Mouse (Mus musculus) midbrain, postnatal 0 days (tissue): ENCODE results near the gene Kirrel3. TPM values are rescaled to one million over a fixed set of nuclear protein-coding genes. Genes with fewer than 3 reads are reported as not detected.

Experiments
- ATAC-seq: fragments of 200-750 bp; cut with Nextera tagmentation; 2 replicates; pipeline ENCODE4 v1.8.0; 2017; ENCODE audit warnings: moderate number of reproducible peaks, mild to moderate bottlenecking, moderate TSS enrichment, moderate library complexity; ENCODE audit not compliant: low FRiP score
- DNase-seq: peaks from one replicate; pipeline ENCODE4 v3.0.0-alpha.2; 2015; ENCODE audit warnings: low spot score
- H3K27ac ChIP-seq: fragments of 300-500 bp; sonication (generic); 2 replicates; pipeline ENCODE4 v1.5.1; 2014; ENCODE audit warnings: low read depth, mild to moderate bottlenecking, low read length, mixed read lengths
- H3K27me3 ChIP-seq: fragments of 300-500 bp; sonication (generic); 2 replicates; pipeline ENCODE4 v1.6.1; 2014; ENCODE audit warnings: low read length, control low read depth, mixed read lengths; ENCODE audit not compliant: insufficient read depth
- H3K36me3 ChIP-seq: fragments of 300-500 bp; sonication (generic); 2 replicates; pipeline ENCODE4 v1.6.1; 2014; ENCODE audit warnings: low read length, control low read depth, mixed read lengths; ENCODE audit not compliant: insufficient read depth
- H3K4me1 ChIP-seq: fragments of 300-500 bp; sonication (generic); 2 replicates; pipeline ENCODE4 v1.6.1; 2014; ENCODE audit warnings: mild to moderate bottlenecking, control low read depth, antibody characterized with exemption, low read length, mixed read lengths; ENCODE audit not compliant: insufficient read depth
- H3K4me2 ChIP-seq: fragments of 300-500 bp; sonication (generic); 2 replicates; pipeline ENCODE4 v1.6.1; 2014; ENCODE audit warnings: low read depth, mild to moderate bottlenecking, low read length, mixed read lengths; ENCODE audit not compliant: poor library complexity, severe bottlenecking
- H3K4me3 ChIP-seq: fragments of 300-500 bp; sonication (generic); 2 replicates; pipeline ENCODE4 v1.5.1; 2014; ENCODE audit warnings: low read depth, mild to moderate bottlenecking, low read length, moderate library complexity
- H3K9ac ChIP-seq: fragments of 300-500 bp; sonication (generic); replicated peaks from 2 replicates; pipeline ENCODE4 v1.6.1; 2014; ENCODE audit warnings: mild to moderate bottlenecking, low read length, moderate library complexity, mixed read lengths; ENCODE audit not compliant: poor library complexity, severe bottlenecking
- H3K9me3 ChIP-seq: fragments of 300-500 bp; sonication (generic); 2 replicates; pipeline ENCODE4 v1.6.1; 2016; ENCODE audit warnings: low read length, control low read depth
- CTCF ChIP-seq: IDR thresholded peaks from 2 replicates; pipeline ENCODE4 v1.5.1; 2016; ENCODE audit warnings: antibody characterized with exemption, mild to moderate bottlenecking
- WGBS: fragments of 180-500 bp; shearing (Covaris S2); extraction: QIAGEN DNeasy Blood & Tissue Kit; methylation state at CpG from one replicate; pipeline ENCODE4 v1.1.7; 2014; 5-methylcytosine and 5-hydroxymethylcytosine counted together
- polyA plus RNA-seq: library from polyadenylated mRNA; unstranded; fragments of >200 nt; fragmentation: Nextera tagmentation; extraction: Ambion mirVana; gene quantifications from 2 replicates; pipeline ENCODE4 v1.2.1, GENCODE M21; 2015
- total RNA-seq: library from RNA; depleted of rRNA; stranded (reverse); fragments of >200 nt; gene quantifications from 2 replicates; pipeline ENCODE4 v1.2.3, GENCODE M21; 2014

The Kirrel3 gene
- total and polyA plus RNA-seq, 2 experiments from 2014 or later = 47.2 to 56.3 TPM

DNA sequence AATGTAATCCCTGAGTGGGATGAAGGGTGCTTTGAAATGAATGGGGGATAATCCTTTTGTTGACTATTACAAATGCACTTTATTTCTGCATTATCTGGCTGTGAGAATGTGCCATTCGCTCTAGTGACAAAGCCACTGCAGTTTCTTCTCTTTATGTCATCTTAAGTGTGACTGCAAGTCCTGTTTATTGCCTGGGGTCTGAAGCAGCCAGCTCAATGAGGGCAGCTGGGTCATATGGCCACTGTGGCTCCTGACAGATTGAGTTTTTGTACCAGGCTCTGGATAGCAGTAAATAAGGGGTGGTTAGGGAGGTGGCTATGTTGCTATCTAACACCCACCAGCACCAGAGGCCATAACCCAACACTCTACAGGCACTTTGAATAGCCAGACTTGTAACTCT, 104.1 kb downstream of the Kirrel3 start:
- H3K4me2 ChIP-seq = no peak overlapping the region
- 0 out of 2 replicates have a peak, but pooled peaks cover 7% of the 10 kb centered on the region for H3K4me1 ChIP-seq
- no peak overlapping the region for H3K4me3 ChIP-seq
- H3K27ac ChIP-seq = no peak overlapping the region
- no peak overlapping the region for H3K9ac ChIP-seq
- no peaks in the 10 kb centered on the region for H3K36me3 ChIP-seq
- ATAC-seq (no peak), DNase-seq (no peak)
- no peak for TF ChIP-seq CTCF
- 34% methylated on average over 1 of the region's 1 CpGs for WGBS
- H3K27me3 ChIP-seq = no peaks in the 10 kb centered on the region
- no peaks in the 10 kb centered on the region for H3K9me3 ChIP-seq

DNA sequence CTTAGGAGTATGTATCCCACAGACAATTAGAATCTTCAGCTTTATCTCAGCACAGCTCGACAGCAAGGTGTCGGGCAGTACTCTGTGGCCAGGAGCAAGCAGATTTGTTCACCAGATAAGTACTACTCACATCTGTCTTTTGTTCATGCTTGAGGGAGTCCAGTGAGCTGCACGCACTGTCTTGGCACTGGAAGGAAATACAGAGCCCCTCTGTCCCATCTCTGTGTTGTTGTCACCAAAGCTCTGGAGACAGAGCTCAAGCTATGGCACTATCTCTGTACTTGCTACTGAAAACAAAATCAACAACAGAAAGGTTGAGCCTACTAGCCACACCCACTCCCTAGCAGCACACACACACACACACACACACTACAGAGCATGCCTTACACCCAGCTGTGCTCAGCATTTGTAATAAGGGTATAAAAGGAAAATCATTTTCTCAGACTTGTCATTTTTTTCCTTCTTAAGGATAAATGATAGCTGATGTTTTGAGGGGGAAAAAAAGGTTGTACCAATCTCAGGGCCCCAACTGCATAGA, 106.4 kb downstream of the Kirrel3 start:
- no peak overlapping the region for H3K4me2 ChIP-seq
- TF ChIP-seq CTCF = no peak
- H3K36me3 ChIP-seq = no peaks in the 10 kb centered on the region
- 0 out of 2 replicates have a peak, but pooled peaks cover 7% of the 10 kb centered on the region for H3K4me1 ChIP-seq
- H3K27ac ChIP-seq = peak overlapping the region; percentile 52; the same call in 1 of the 2 replicates
- H3K9me3 ChIP-seq = no peaks in the 10 kb centered on the region
- H3K27me3 ChIP-seq = no peaks in the 10 kb centered on the region
- WGBS = 33% methylated on average over 3 of the region's 3 CpGs
- H3K4me3 ChIP-seq = no peak overlapping the region
- ATAC-seq = no peak; the same call in 1 of the 2 replicates
- DNase-seq = no peak
- no peak overlapping the region for H3K9ac ChIP-seq

DNA sequence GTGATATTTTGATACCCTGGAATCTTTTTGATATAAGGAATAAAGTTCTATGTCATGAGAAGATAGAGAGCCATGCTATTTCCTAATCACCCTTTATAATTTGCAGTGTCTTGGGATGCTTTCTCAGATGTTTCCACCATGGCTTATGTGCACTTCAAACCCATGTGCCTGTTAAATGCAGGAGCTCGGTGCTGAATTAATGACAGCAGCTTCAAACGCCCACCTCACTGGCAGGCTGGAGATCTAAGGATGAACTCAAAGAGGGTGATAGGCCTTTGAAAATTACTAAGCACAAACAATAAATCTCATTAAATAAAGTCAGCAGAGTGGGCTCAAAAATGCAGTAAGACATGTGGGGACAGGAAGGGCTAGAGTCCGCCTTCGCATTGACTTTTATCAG, 108.2 kb downstream of the Kirrel3 start:
- WGBS = 65% methylated on average over 4 of the region's 4 CpGs
- Histone ChIP-seq H3K9ac (no peak overlapping the region), H3K4me1 (0 out of 2 replicates have a peak, but pooled peaks cover 7% of the 10 kb centered on the region), H3K36me3 (no peaks in the 10 kb centered on the region), H3K27ac (no peak overlapping the region), H3K27me3 (no peaks in the 10 kb centered on the region), H3K4me3 (no peak overlapping the region), H3K9me3 (no peaks in the 10 kb centered on the region), H3K4me2 (no peak overlapping the region)
- no peak for DNase-seq
- no peak for TF ChIP-seq CTCF
- ATAC-seq = no peak

DNA sequence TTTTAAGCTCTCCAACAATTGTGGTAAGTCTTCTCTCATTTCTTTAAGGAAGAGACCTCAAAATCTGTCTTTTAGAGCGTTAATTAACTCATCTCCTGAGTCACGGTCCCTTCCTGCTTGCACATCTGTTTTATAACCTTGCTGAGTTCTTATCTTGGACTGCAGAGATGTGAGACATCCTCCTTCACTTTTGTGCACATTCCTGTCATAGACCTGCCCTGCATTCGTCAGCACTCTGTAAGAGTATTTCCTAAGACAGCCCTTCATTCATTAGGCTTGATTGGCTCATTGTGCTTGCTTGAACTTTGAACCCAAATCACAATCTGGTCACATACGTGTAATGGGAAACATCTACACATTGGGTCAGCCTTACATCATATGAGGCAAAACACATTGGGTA, 114.6 kb downstream of the Kirrel3 start:
- H3K4me2 ChIP-seq = no peak overlapping the region
- H3K4me1 ChIP-seq = no peaks in the 10 kb centered on the region
- no peaks in the 10 kb centered on the region for H3K36me3 ChIP-seq
- no peak overlapping the region for H3K4me3 ChIP-seq
- no peak overlapping the region for H3K27ac ChIP-seq
- DNase-seq (no peak), ATAC-seq (no peak)
- 89% methylated on average over 4 of the region's 4 CpGs for WGBS
- H3K9ac ChIP-seq = no peak overlapping the region
- no peaks in the 10 kb centered on the region for H3K9me3 ChIP-seq
- H3K27me3 ChIP-seq = no peaks in the 10 kb centered on the region
- no peak for TF ChIP-seq CTCF

DNA sequence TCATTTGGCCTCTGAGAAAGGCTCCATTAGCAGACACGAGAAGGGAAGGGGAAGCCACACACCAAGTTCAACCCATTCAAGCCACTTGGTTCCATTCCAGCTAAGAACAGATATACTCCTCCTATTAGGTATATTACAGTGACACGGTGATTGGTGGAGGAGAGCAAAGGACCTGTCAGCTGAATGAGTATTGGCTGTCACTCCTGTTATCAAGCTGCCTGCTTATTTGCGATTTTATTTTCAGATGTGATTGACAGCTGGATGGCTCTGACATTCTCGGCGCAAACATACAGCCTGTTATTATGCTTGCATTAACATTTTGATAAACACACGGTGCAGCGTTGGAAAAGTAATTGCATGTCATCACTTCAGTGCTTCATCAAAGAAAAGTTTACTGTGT, 118.1 kb downstream of the Kirrel3 start:
- Histone ChIP-seq H3K27ac (no peak overlapping the region), H3K9me3 (no peaks in the 10 kb centered on the region), H3K36me3 (no peaks in the 10 kb centered on the region), H3K27me3 (no peaks in the 10 kb centered on the region), H3K9ac (no peak overlapping the region), H3K4me3 (no peak overlapping the region), H3K4me2 (no peak overlapping the region), H3K4me1 (no peaks in the 10 kb centered on the region)
- ATAC-seq (no peak), DNase-seq (no peak)
- no peak for TF ChIP-seq CTCF
- WGBS = 70% methylated on average over 7 of the region's 7 CpGs

DNA sequence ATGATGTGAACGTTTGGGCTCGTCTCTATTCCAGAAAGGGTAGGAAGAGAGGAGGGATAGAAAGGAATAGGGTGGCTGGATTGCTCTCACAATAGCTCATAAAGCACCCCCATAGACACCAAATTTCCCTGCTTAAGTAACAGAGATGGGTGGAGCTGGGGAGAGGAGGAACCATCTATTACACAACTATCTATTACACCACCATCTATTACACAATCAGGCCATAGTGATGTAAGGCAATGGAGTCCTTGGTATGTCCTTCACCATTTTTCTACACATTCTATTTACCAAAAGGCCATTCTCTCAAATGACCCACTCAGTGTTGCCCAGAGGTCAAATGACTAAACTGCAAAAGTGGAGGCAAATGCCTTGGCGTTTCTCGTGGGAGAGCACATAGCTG, 119.2 kb downstream of the Kirrel3 start:
- H3K4me2 ChIP-seq = no peak overlapping the region
- DNase-seq (no peak), ATAC-seq (no peak)
- H3K36me3 ChIP-seq = no peaks in the 10 kb centered on the region
- H3K9me3 ChIP-seq = no peaks in the 10 kb centered on the region
- H3K27me3 ChIP-seq = no peaks in the 10 kb centered on the region
- no peak overlapping the region for H3K27ac ChIP-seq
- TF ChIP-seq CTCF = no peak
- no peak overlapping the region for H3K4me3 ChIP-seq
- 87% methylated on average over 4 of the region's 4 CpGs for WGBS
- no peak overlapping the region for H3K9ac ChIP-seq
- H3K4me1 ChIP-seq = no peaks in the 10 kb centered on the region
